Mouse (Mus musculus): Measurements from ENCODE around the gene Slc24a3.

- TF ChIP-seq CTCF (IDR thresholded peaks at IDR 0.05; ENCODE audit: insufficient read depth, low read depth, low read length) (no peak), POLR2A (IDR thresholded peaks at IDR 0.05; ENCODE audit: insufficient read depth, low read depth, low read length) (no peak)
These were observed 452.1 kb downstream of the Slc24a3 start for GRCm38 (mm10) chr2:145619688-145620087.
